Mouse (Mus musculus) hindbrain, embryonic 11.5 days (tissue): Measurements from ENCODE around the gene Cdk5r2. TPM values are rescaled to one million over a fixed set of nuclear protein-coding genes. Genes with fewer than 3 reads are reported as not detected.

Source experiments
- ATAC-seq: fragments of 200-750 bp; cut with Nextera tagmentation; 2 replicates; pipeline ENCODE4 v1.8.0; 2017; ENCODE audit warnings: mild to moderate bottlenecking, moderate TSS enrichment, moderate library complexity; ENCODE audit not compliant: low FRiP score
- DNase-seq: peaks from one replicate; pipeline ENCODE4 v3.0.0-alpha.2; 2015; ENCODE audit warnings: low spot score
- H3K27ac ChIP-seq: fragments of 300-500 bp; sonication (generic); 2 replicates; pipeline ENCODE4 v1.5.1; 2014; ENCODE audit warnings: mild to moderate bottlenecking, low read depth, low read length
- H3K27me3 ChIP-seq: fragments of 300-500 bp; sonication (generic); 2 replicates; pipeline ENCODE4 v1.6.1; 2014; ENCODE audit warnings: mild to moderate bottlenecking, low read length, moderate library complexity, mixed read lengths; ENCODE audit not compliant: control insufficient read depth, insufficient read depth
- H3K36me3 ChIP-seq: fragments of 300-500 bp; sonication (generic); 2 replicates; pipeline ENCODE4 v1.6.1; 2014; ENCODE audit warnings: mild to moderate bottlenecking, low read length, moderate library complexity, mixed read lengths; ENCODE audit not compliant: control insufficient read depth, insufficient read depth
- H3K4me1 ChIP-seq: fragments of 300-500 bp; sonication (generic); replicated peaks from 2 replicates; pipeline ENCODE4 v1.6.1; 2014; ENCODE audit warnings: low read length, mixed read lengths; ENCODE audit not compliant: control insufficient read depth, insufficient read depth
- H3K4me2 ChIP-seq: fragments of 300-500 bp; sonication (generic); replicated peaks from 2 replicates; pipeline ENCODE4 v1.6.1; 2014; ENCODE audit warnings: mild to moderate bottlenecking, low read depth, low read length
- H3K4me3 ChIP-seq: fragments of 300-500 bp; sonication (generic); 2 replicates; pipeline ENCODE4 v1.5.1; 2014; ENCODE audit warnings: low read depth, low read length
- H3K9ac ChIP-seq: fragments of 300-500 bp; sonication (generic); 2 replicates; pipeline ENCODE4 v1.6.1; 2014; ENCODE audit warnings: low read depth, low read length
- H3K9me3 ChIP-seq: fragments of 300-500 bp; sonication (generic); 2 replicates; pipeline ENCODE4 v1.6.1; 2016; ENCODE audit warnings: low read length; ENCODE audit not compliant: control insufficient read depth
- WGBS: fragments of 180-500 bp; shearing (Covaris S2); extraction: QIAGEN DNeasy Blood & Tissue Kit; methylation state at CpG from one replicate; pipeline ENCODE4 v1.1.7; 2014; 5-methylcytosine and 5-hydroxymethylcytosine counted together
- microRNA counts: library from miRNA; unstranded; fragments of <30 nt; microRNA quantifications from one replicate; lab custom pipeline; 2015
- polyA plus RNA-seq: library from polyadenylated mRNA; unstranded; fragments of >200 nt; fragmentation: Nextera tagmentation; extraction: Ambion mirVana; gene quantifications from 2 replicates; pipeline ENCODE4 v1.2.1, GENCODE M21; 2014

Gene Cdk5r2
- polyA plus RNA-seq, 1 experiment from 2014 or later, result 5.3 TPM

GRCm38 (mm10) chr1:74902191-74902590 is 47.5 kb downstream of the Cdk5r2 start:
- H3K4me2 ChIP-seq, result no peak overlapping the region
- ATAC-seq, result no peak
- no peaks in the 10 kb centered on the region; the same call in 1 of the 2 replicates for H3K4me1 ChIP-seq
- no peak overlapping the region for H3K27ac ChIP-seq
- no peak overlapping the region for H3K4me3 ChIP-seq
- 22% methylated on average over 6 of the region's 6 CpGs for WGBS
- no peaks in the 10 kb centered on the region for H3K9me3 ChIP-seq
- no peaks in the 10 kb centered on the region for H3K36me3 ChIP-seq
- DNase-seq, result no peak
- peaks cover 55% of the 10 kb centered on the region for H3K27me3 ChIP-seq
- no peak overlapping the region for H3K9ac ChIP-seq

MicroRNA genes within 50 kb of the gene (microRNA counts, 519-probe panel; counts per million panel counts)
- microRNA mmu-miR-375 (lab: Ali Mortazavi, UCI), result not detected

Other genes with a start within 250 kb of the Cdk5r2 start
- gene Ttll4, start 193.2 kb upstream of the Cdk5r2 start, polyA plus RNA-seq, result 25.6 and 38.0 TPM in 2 replicates
- gene Cyp27a1, start 141.4 kb upstream of the Cdk5r2 start, polyA plus RNA-seq, result 6.4 TPM in 2 replicates
- gene Prkag3, start 105.7 kb upstream of the Cdk5r2 start, polyA plus RNA-seq, result 0.22 TPM in 1 of 2 replicates, not detected in the other
- gene Wnt6, start 83.0 kb upstream of the Cdk5r2 start, polyA plus RNA-seq, result 6.7 and 10.0 TPM in 2 replicates
- 1.6 and 2.0 TPM in 2 replicates for gene Wnt10a, start 63.4 kb upstream of the Cdk5r2 start, polyA plus RNA-seq
- 1.3 and 3.0 TPM in 2 replicates for gene Fev, start 30.5 kb downstream of the Cdk5r2 start, polyA plus RNA-seq
- gene Cryba2, start 38.2 kb downstream of the Cdk5r2 start, polyA plus RNA-seq, result 0.50 and 1.6 TPM in 2 replicates
- 1.2 TPM in 2 replicates for gene Cfap65, start 80.7 kb downstream of the Cdk5r2 start, polyA plus RNA-seq
- 0.20 and 0.35 TPM in 2 replicates for gene Ihh, start 96.7 kb downstream of the Cdk5r2 start, polyA plus RNA-seq